Mouse (Mus musculus) MEL (cell line): ENCODE results near the gene Tnnt1. TPM values are rescaled to one million over a fixed set of nuclear protein-coding genes. Genes with fewer than 3 reads are reported as not detected.

Experiments
- DNase-seq: peaks from one replicate; pipeline ENCODE4 v3.0.0; 2011; ENCODE audit warnings: low read depth, low spot score
- H3K27ac ChIP-seq: 2 replicates; pipeline ENCODE4 v1.5.1; 2012; ENCODE audit warnings: low read depth, mild to moderate bottlenecking, control low read depth, low read length, moderate library complexity; ENCODE audit not compliant: control insufficient read depth
- H3K27me3 ChIP-seq, 2 experiments: fragments of 150-350 bp in 1 of 2; sonication (generic) in 1 of 2; 2 replicates each; pipeline ENCODE4 v1.6.1; 2012; ENCODE audit warnings: low read length in 2 of 2, mild to moderate bottlenecking in 2 of 2, improper control_type of control experiment in 1 of 2, moderate library complexity in 1 of 2; ENCODE audit not compliant: insufficient read depth in 2 of 2, control insufficient read depth in 1 of 2
- H3K36me3 ChIP-seq, 2 experiments: 2 replicates each; pipeline ENCODE4 v1.6.1; 2012 to 2014; ENCODE audit warnings: low read length in 2 of 2, improper control_type of control experiment in 1 of 2, inconsistent platforms in 1 of 2, mild to moderate bottlenecking in 1 of 2; ENCODE audit not compliant: insufficient read depth in 2 of 2, control insufficient read depth in 1 of 2
- H3K4me1 ChIP-seq, 2 experiments: fragments of 150-350 bp in 1 of 2; sonication (generic) in 1 of 2; 2 replicates each; pipeline ENCODE4 v1.6.1; 2012; ENCODE audit warnings: low read length in 2 of 2, improper control_type of control experiment in 1 of 2, mild to moderate bottlenecking in 1 of 2; ENCODE audit not compliant: insufficient read depth in 2 of 2, control insufficient read depth in 1 of 2
- H3K4me3 ChIP-seq, 2 experiments: fragments of 150-350 bp in 1 of 2; sonication (generic) in 1 of 2; 2 replicates each; pipeline ENCODE4 v1.5.1; 2012; ENCODE audit warnings: low read depth in 2 of 2, low read length in 2 of 2, mild to moderate bottlenecking in 2 of 2, moderate library complexity in 2 of 2, control low read depth in 1 of 2, improper control_type of control experiment in 1 of 2; ENCODE audit not compliant: control insufficient read depth in 1 of 2, insufficient read depth in 1 of 2
- H3K79me2 ChIP-seq: 2 replicates; pipeline ENCODE4 v1.6.1; 2012; ENCODE audit warnings: mild to moderate bottlenecking, low read length, moderate library complexity; ENCODE audit not compliant: control insufficient read depth, poor library complexity, insufficient read depth
- H3K9ac ChIP-seq: 2 replicates; pipeline ENCODE4 v1.6.1; 2012; ENCODE audit warnings: low read depth, mild to moderate bottlenecking, control low read depth, low read length, moderate library complexity; ENCODE audit not compliant: control insufficient read depth, poor library complexity, severe bottlenecking
- H3K9me3 ChIP-seq: fragments of 150-350 bp; sonication (generic); replicated peaks from 2 replicates; pipeline ENCODE4 v1.6.1; 2012; ENCODE audit warnings: mild to moderate bottlenecking, low read length, improper control_type of control experiment, moderate library complexity; ENCODE audit not compliant: insufficient read depth
- CHD1 ChIP-seq: IDR thresholded peaks from 2 replicates; pipeline ENCODE4 v1.6.1; 2012; ENCODE audit warnings: low read depth, mild to moderate bottlenecking, inconsistent platforms, low read length, improper control_type of control experiment
- CHD2 ChIP-seq: IDR thresholded peaks from 2 replicates; pipeline ENCODE4 v1.6.1; 2011; ENCODE audit warnings: low read length, improper control_type of control experiment
- CTCF ChIP-seq, 3 experiments: IDR thresholded peaks in 2 of 3; conservative IDR thresholded peaks in 1 of 3; 2 replicates each; pipeline ENCODE4 v1.5.1; 2011 to 2012; ENCODE audit warnings: low read length in 3 of 3, low read depth in 2 of 3, mild to moderate bottlenecking in 2 of 3, improper control_type of control experiment in 1 of 3, inconsistent platforms in 1 of 3, mixed read lengths in 1 of 3, moderate library complexity in 1 of 3; ENCODE audit not compliant: control insufficient read depth in 1 of 3, insufficient read depth in 1 of 3, poor library complexity in 1 of 3, severe bottlenecking in 1 of 3
- E2F4 ChIP-seq: IDR thresholded peaks from 2 replicates; pipeline ENCODE4 v1.6.1; 2011; ENCODE audit warnings: low read depth, low read length, improper control_type of control experiment, borderline replicate concordance
- EP300 ChIP-seq, 2 experiments: IDR thresholded peaks; 2 replicates each; pipeline ENCODE4 v1.6.1; 2011; ENCODE audit warnings: improper control_type of control experiment in 2 of 2, low read length in 2 of 2, low read depth in 1 of 2, mild to moderate bottlenecking in 1 of 2
- GABPA ChIP-seq: IDR thresholded peaks from 2 replicates; pipeline ENCODE4 v1.6.1; 2012; ENCODE audit warnings: low read depth, mild to moderate bottlenecking, inconsistent platforms, low read length, improper control_type of control experiment, moderate library complexity
- HCFC1 ChIP-seq: IDR thresholded peaks from 2 replicates; pipeline ENCODE4 v1.6.1; 2012; ENCODE audit warnings: low read depth, mild to moderate bottlenecking, inconsistent platforms, low read length, improper control_type of control experiment, moderate library complexity
- JUND ChIP-seq: IDR thresholded peaks from 2 replicates; pipeline ENCODE4 v1.6.1; 2011; ENCODE audit warnings: low read depth, mild to moderate bottlenecking, improper control_type of control experiment, low read length
- KAT2A ChIP-seq: conservative IDR thresholded peaks from 2 replicates; pipeline ENCODE4 v1.6.1; 2012; ENCODE audit warnings: low read depth, low read length, improper control_type of control experiment, inconsistent platforms
- MAX ChIP-seq: IDR thresholded peaks from 2 replicates; pipeline ENCODE4 v1.6.1; 2011; ENCODE audit warnings: low read length, improper control_type of control experiment
- MAZ ChIP-seq: IDR thresholded peaks from 2 replicates; pipeline ENCODE4 v1.6.1; 2012; ENCODE audit warnings: low read depth, mild to moderate bottlenecking, inconsistent platforms, low read length, improper control_type of control experiment
- MXI1 ChIP-seq: IDR thresholded peaks from 2 replicates; pipeline ENCODE4 v1.6.1; 2011; ENCODE audit warnings: mild to moderate bottlenecking, low read depth, low read length, improper control_type of control experiment
- MYB ChIP-seq: IDR thresholded peaks from 2 replicates; pipeline ENCODE4 v1.6.1; 2011; ENCODE audit warnings: mild to moderate bottlenecking, low read depth, low read length, improper control_type of control experiment
- NELFE ChIP-seq: IDR thresholded peaks from 2 replicates; pipeline ENCODE4 v1.6.1; 2011; ENCODE audit warnings: low read depth, low read length, improper control_type of control experiment
- NRF1 ChIP-seq: IDR thresholded peaks from 2 replicates; pipeline ENCODE4 v1.6.1; 2014; ENCODE audit warnings: low read depth, mild to moderate bottlenecking, inconsistent platforms, low read length, improper control_type of control experiment, moderate library complexity; ENCODE audit not compliant: poor library complexity, insufficient read depth, severe bottlenecking
- POLR2AphosphoS2 ChIP-seq: IDR thresholded peaks from 2 replicates; pipeline ENCODE4 v1.6.1; 2011; ENCODE audit warnings: low read length, improper control_type of control experiment
- POLR2AphosphoS5 ChIP-seq: IDR thresholded peaks from 2 replicates; pipeline ENCODE4 v1.6.1; 2012; ENCODE audit warnings: low read depth, borderline replicate concordance, mild to moderate bottlenecking, inconsistent platforms, low read length, moderate library complexity, mixed read lengths
- RCOR1 ChIP-seq: IDR thresholded peaks from 2 replicates; pipeline ENCODE4 v1.6.1; 2012; ENCODE audit warnings: low read depth, mild to moderate bottlenecking, inconsistent platforms, low read length, improper control_type of control experiment
- SIN3A ChIP-seq: IDR thresholded peaks from 2 replicates; pipeline ENCODE4 v1.6.1; 2012; ENCODE audit warnings: low read length, improper control_type of control experiment, inconsistent platforms
- SMC3 ChIP-seq: IDR thresholded peaks from 2 replicates; pipeline ENCODE4 v1.6.1; 2011; ENCODE audit warnings: low read depth, low read length, improper control_type of control experiment
- TAL1 ChIP-seq: IDR thresholded peaks from 2 replicates; pipeline ENCODE4 v1.6.1; 2012; ENCODE audit warnings: mild to moderate bottlenecking, inconsistent platforms, low read length, moderate library complexity, mixed read lengths
- TBP ChIP-seq: IDR thresholded peaks from 2 replicates; pipeline ENCODE4 v1.8.0; 2011; ENCODE audit warnings: low read depth, low read length, improper control_type of control experiment
- TCF12 ChIP-seq: IDR thresholded peaks from 2 replicates; pipeline ENCODE4 v1.6.1; 2014; ENCODE audit warnings: low read depth, mild to moderate bottlenecking, inconsistent platforms, low read length, improper control_type of control experiment, moderate library complexity
- UBTF ChIP-seq: IDR thresholded peaks from 2 replicates; pipeline ENCODE4 v1.6.1; 2012; ENCODE audit warnings: low read depth, mild to moderate bottlenecking, inconsistent platforms, low read length, improper control_type of control experiment, moderate library complexity, borderline replicate concordance; ENCODE audit not compliant: insufficient read depth
- USF1 ChIP-seq: IDR thresholded peaks from 2 replicates; pipeline ENCODE4 v1.6.1; 2014; ENCODE audit warnings: low read depth, mild to moderate bottlenecking, inconsistent platforms, low read length, improper control_type of control experiment, moderate library complexity
- USF2 ChIP-seq, 2 experiments: IDR thresholded peaks; 2 replicates each; pipeline ENCODE4 v1.6.1; 2011 to 2012; ENCODE audit warnings: improper control_type of control experiment in 2 of 2, low read length in 2 of 2, borderline replicate concordance in 1 of 2, inconsistent platforms in 1 of 2, low read depth in 1 of 2, mild to moderate bottlenecking in 1 of 2; ENCODE audit not compliant: insufficient read depth in 1 of 2
- ZC3H11A ChIP-seq: IDR thresholded peaks from 2 replicates; pipeline ENCODE4 v1.6.1; 2012; ENCODE audit warnings: low read depth, mild to moderate bottlenecking, inconsistent platforms, low read length, improper control_type of control experiment
- ZKSCAN1 ChIP-seq: IDR thresholded peaks from 2 replicates; pipeline ENCODE4 v1.6.1; 2012; ENCODE audit warnings: low read depth, mild to moderate bottlenecking, inconsistent platforms, low read length, improper control_type of control experiment, moderate library complexity
- ZMIZ1 ChIP-seq: IDR thresholded peaks from 2 replicates; pipeline ENCODE4 v1.6.1; 2012; ENCODE audit warnings: low read depth, mild to moderate bottlenecking, inconsistent platforms, low read length, improper control_type of control experiment, moderate library complexity
- ZNF384 ChIP-seq: IDR thresholded peaks from 2 replicates; pipeline ENCODE4 v1.6.1; 2012; ENCODE audit warnings: low read depth, mild to moderate bottlenecking, inconsistent platforms, low read length, improper control_type of control experiment
- polyA plus RNA-seq, 2 experiments: library from polyadenylated mRNA; stranded (reverse) in 1 of 2; unstranded in 1 of 2; fragments of >175 nt in 1 of 2; fragments of >200 nt in 1 of 2; gene quantifications; 2 replicates each; pipeline versions ENCODE4 v1.2.1 to v1.2.4; 2012; ENCODE audit warnings: low replicate concordance in 2 of 2, low read depth in 1 of 2; ENCODE audit not compliant: insufficient read length in 2 of 2, insufficient read depth in 1 of 2, missing spikeins in 1 of 2
- total RNA-seq: library from RNA; depleted of rRNA; stranded (reverse); fragments of 300-350 nt; gene quantifications from 2 replicates; pipeline ENCODE4 v1.2.3, GENCODE M21; 2012

The Tnnt1 gene
- total and polyA plus RNA-seq, 3 experiments = 5.0 to 16.4 TPM; not detected in 1

- H3K36me3 ChIP-seq = peaks cover 0 to 32% of the 10 kb centered on the region in 2 experiments; a peak in 2 of 4 replicates
- TF ChIP-seq SMC3 (peak; percentile 13; the same call in 1 of the 2 replicates), POLR2AphosphoS5 (no peak), CTCF (IDR thresholded peaks at IDR 0.05 in 2 of 3, conservative IDR thresholded peaks at IDR 0.05 in 1 of 3; ENCODE audit: control insufficient read depth in 1 of 3, insufficient read depth in 1 of 3, low read depth in 2 of 3, low read length in 3 of 3, poor library complexity in 1 of 3, severe bottlenecking in 1 of 3) (peak; percentile 63 to 83 (median 64); a peak in 5 of 6 replicates), POLR2AphosphoS2 (no peak), CHD2 (no peak), E2F4 (no peak), ZMIZ1 (no peak), USF1 (no peak), SIN3A (peak; percentile 38)
- TF ChIP-seq, all 39 proteins: peak for 3
- Histone ChIP-seq H3K27me3 (no peaks in the 10 kb centered on the region), H3K27ac (no peak overlapping the region), H3K4me3 (no peak overlapping the region), H3K79me2 (no peaks in the 10 kb centered on the region), H3K9ac (no peak overlapping the region), H3K9me3 (no peaks in the 10 kb centered on the region), H3K4me1 (peaks cover 3 to 37% of the 10 kb centered on the region in 2 experiments)
- DNase-seq = peak; percentile 65
These were observed 6.1 kb downstream of the Tnnt1 start for GRCm38 (mm10) chr7:4509863-4510608.

DNA sequence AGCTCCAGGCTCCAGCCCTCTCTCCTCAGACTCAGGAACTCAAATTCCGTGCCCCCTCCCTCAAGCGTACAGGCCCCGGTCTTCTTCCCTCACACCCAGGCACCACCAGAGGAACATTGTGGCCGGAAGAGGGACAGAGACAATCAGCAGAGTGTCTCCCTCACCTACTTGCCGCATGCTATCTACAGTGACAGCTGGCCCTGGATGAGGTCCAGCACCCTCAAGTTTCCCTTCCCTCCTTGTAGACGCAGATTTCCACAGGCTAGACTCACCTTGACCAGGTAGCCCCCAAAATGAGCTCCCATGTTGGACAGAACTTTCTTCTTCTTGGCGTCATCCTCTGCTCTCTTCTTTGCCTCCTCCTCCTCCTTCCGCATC lies 7.5 kb downstream of the Tnnt1 start:
- no peaks in the 10 kb centered on the region for H3K27me3 ChIP-seq
- peaks cover 0 to 40% of the 10 kb centered on the region in 2 experiments; a peak in 2 of 4 replicates for H3K36me3 ChIP-seq
- H3K27ac ChIP-seq = peak overlapping the region; percentile 97
- H3K9me3 ChIP-seq = no peaks in the 10 kb centered on the region
- peak overlapping the region; percentile 60 for H3K9ac ChIP-seq
- peaks cover 9 to 47% of the 10 kb centered on the region in 2 experiments for H3K4me1 ChIP-seq
- peak overlapping the region; percentile 48 to 71 for H3K4me3 ChIP-seq
- DNase-seq = peak; percentile 74
- H3K79me2 ChIP-seq = no peaks in the 10 kb centered on the region
- TF ChIP-seq MYB (no peak), NELFE (no peak), JUND (no peak), USF2 (IDR thresholded peaks at IDR 0.05; ENCODE audit: borderline replicate concordance in 1 of 2, insufficient read depth in 1 of 2, low read depth in 1 of 2, low read length in 2 of 2) (no peak), SIN3A (peak; percentile 47; the same call in 1 of the 2 replicates), TBP (no peak; the same call in 1 of the 2 replicates), E2F4 (no peak), TCF12 (peak; percentile 86), ZNF384 (no peak), MXI1 (no peak; the same call in 1 of the 2 replicates), MAZ (no peak), EP300 (IDR thresholded peaks at IDR 0.05; ENCODE audit: low read depth in 1 of 2, low read length in 2 of 2) (peak; percentile 72 to 84), CHD1 (no peak), MAX (peak; percentile 51; the same call in 1 of the 2 replicates), ZMIZ1 (0 out of 2 replicates have a peak, but pooled peaks have one; percentile 27), RCOR1 (peak; percentile 60; the same call in 1 of the 2 replicates), UBTF (no peak), KAT2A (no peak), TAL1 (peak; percentile 90), ZC3H11A (no peak), HCFC1 (no peak), ZKSCAN1 (no peak), CHD2 (no peak), GABPA (no peak), NRF1 (no peak)
